Mouse (Mus musculus) embryo, embryonic 11 days (tissue): ENCODE results near the gene Galk2.

ENCODE experiments used
- DNase-seq: peaks from one replicate; pipeline ENCODE4 v3.0.0-alpha.2; 2015

Galk2 gene

DNA sequence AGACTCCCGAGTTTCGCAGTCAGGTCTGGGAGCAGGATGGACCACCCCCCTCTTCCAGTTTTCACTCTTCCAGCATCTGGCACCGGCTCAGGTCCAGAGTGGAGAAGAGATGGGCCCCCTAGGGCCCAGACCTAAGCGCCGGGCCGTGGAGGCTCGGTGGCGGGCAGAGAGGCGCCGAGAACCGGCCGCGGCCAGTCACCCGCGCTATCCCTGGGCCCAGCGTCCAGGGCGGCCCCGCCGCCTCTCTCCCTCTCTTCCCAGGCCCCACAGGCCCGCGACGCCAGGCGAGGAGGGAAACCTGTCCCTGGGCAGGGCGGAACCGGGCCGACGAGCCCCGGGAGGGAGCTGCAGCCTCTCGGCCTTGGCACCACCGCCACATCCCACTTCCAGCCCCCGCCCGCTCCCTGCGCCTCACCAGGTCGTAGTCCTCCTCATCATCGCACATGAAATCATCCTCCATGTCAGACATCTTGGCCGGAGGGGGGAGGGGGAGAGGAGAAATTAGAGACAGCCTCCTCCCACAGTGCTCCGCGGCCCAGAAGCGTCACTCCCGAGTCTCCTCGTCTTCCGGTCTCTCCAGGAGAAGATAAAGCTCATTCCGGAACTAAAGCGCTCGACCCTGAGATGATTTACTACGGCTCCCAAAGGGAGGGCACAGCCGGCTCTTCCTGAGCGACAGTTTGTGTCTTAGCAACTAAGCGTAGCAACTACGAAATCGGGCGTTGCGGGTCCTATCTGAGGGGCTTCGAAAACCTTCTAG is at the start of gene Galk2, which contains the start of gene Cops2:
Galk2 (plus strand) TSS at position 589 of the 760 bp plus-strand sequence.
Cops2 (minus strand) TSS at position 619 of the 760 bp plus-strand sequence.
- DNase-seq = peak; percentile 96

DNA sequence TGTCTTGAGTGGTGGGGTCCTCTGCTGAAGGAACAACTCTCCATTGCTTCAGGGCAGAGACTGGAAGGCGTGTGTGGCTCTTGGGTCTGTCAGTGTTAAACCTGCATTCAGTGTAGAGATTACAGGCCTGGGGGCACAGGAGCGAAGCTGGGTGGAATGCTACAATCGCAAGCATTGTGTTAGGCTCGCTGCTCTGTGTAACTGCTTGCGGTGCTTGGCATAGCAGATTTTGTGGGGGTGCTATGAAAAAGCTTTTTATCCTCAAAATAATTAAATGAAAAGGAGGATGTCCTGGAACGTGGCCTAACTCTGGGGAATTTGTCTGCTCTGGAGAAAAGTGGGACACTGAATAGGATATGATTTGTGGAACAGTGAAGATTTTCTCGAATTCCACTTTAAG is 49.4 kb upstream of the Galk2 start:
- peak; percentile 25 for DNase-seq

DNA sequence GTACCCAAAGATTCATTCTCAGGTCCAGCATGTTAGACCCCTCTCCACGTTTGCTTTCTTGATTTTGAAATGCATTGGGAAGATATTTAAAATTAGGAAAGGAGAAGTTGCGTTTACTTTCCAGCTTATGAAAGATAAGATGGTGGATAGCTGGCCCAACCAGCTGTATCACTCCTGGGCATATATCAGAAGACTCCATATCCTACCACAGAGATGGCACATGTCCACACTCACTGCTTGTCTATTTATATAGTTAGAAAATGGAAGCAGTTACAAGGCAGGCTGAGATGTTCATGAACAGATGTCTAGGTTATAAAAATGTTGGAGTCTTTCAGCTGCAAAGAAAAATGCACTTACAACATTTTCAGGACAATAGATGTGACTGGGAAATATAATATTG is 47.6 kb upstream of the Galk2 start:
- no peak for DNase-seq

DNA sequence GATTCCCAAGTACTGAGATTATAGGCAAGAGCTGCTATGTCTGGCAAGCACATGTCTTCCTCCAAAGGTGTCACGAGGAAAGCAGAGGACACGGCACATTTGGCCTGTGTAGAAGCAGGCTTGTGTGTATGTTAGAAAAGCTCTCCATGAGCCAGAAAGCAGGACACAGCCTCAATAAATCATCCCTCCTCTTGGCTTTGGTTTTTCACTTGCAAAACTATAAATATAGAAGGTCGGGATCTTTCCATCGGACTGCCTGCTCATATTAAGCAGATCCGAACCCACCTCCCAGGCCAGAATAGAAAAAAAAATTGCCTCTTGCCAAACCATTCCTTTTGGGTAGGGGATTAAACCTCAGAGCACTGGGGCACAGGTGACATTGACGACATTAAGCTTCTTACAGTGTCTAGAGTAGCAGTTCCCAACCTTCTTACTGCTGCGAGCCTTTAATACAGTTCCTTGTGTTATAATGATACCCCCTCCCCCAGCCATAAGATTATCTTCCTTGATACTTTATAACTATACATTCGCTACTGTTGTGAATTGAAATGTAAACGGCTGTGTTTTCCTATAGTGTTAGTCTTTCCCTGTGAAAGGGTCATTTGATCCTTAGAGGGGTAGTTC is 44.8 kb upstream of the Galk2 start:
- DNase-seq = no peak

DNA sequence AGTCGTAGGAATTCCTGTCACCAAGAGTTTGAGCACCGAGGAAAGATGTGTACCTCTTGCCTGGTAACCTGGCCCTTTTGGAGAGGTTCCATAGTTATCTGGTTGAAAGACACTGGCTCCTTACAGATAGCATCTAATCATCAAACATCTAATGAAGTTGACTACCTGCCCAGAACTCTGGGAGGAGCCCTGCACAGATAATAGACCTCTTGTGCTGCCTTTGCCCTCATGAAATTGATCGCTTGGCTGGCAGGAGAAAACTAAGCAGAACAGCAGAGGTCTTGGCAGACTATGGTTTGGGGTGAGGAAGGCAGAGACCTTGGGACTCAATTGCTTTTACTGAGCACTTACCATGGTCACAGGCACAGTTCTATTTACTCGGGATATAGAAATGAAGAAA is 38.5 kb upstream of the Galk2 start:
- DNase-seq = no peak

DNA sequence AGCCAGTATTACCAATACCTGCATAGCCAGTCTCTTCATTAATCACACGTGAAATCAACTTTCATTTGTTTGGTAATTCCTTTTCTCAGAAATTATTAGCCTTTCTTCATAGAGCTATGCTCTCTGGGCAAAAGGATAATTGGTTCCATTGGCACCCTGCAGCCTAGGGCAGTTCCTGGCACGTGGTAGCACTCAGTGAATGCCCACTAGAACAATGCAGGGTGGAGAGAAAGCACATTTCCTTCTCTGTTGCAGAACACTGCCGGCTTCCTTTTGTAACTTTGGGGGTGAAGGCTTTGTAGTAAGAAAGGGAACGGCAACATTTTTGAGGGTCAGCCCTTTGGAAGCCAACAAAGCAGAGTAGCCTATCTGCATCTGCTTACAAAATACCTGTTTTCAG is 32.7 kb upstream of the Galk2 start:
- DNase-seq = no peak

DNA sequence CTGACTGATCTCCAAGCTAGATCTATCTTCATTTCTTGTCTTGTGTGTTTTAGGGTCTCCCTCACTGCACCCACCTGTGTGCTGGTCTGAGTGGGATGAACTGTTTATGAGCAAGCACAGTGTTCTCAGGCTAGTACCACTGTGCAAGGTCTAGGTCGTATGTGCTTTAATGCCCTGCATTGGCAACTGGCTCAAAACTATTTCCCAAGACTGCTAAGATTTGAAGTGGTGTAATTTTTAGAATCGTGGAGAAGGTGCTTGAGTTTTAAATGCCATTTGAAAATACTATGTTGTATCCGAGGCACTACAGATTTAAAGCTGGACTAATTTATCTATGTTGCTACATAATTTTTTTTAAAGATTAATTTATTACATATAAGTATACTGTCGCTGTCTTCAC is 31.0 kb upstream of the Galk2 start:
- DNase-seq = no peak

DNA sequence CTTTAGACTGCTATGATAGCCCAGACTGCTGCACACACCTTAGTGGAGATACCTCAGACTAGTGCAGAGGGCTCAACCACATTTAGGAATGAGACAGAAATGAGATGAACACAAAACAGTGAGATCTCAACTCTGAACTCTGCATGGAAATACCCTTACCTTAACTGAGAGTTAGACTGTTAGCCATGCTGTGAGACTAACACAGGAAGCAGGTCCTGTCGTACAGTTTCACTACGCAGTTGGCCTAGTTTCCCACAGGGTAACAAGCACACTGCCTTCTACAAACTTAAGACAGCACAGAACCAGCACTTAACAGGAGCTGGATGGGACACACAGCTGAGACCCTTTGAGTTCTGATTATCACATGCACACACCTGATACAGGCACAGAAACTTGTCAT is 29.0 kb upstream of the Galk2 start:
- no peak for DNase-seq

DNA sequence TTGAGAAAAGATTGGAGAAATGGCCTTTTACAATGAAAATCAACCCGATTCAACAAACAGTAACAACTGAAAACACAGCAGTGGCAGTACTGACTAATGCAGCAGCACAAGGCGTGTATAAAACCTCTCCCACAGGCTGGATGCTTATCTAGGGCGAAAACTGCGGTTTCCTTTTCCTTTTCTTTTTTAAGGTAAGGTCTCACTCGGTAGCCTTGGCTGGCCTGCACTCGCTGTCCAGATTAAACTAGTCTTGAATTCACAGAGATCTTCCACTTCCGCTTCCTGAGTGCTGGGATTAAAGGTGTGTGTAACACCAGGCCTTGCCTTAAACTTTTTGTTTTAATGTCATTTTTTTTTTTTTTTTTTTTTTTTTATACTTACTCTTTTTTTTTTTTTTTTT is 20.8 kb upstream of the Galk2 start:
- no peak for DNase-seq

DNA sequence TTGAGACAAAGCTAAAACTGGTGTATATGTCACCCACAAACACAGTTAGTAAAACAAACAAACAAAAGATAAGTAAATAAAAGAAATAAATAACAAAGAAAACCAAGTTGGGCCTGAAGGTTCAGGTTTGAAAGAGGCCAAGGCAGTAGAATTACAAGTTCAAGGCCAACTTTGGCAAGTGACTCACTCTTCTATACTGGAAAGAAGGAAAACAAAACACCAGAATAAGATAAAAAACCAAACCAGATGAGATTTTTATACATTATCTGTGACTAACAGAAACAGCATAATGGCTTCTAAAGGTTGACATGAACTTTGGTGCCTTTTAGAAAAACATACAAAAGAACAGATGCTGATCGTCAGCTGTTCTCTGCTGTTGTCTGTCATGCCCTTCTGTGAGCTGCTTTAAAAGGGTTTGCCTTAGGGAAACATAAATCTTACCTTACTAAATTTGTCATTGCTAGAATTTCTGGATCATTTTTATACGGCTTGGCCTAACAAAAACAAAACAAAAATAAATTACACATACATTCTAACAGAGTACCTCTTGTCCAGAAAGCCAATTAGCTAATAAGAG is 20.1 kb upstream of the Galk2 start:
- DNase-seq = no peak

DNA sequence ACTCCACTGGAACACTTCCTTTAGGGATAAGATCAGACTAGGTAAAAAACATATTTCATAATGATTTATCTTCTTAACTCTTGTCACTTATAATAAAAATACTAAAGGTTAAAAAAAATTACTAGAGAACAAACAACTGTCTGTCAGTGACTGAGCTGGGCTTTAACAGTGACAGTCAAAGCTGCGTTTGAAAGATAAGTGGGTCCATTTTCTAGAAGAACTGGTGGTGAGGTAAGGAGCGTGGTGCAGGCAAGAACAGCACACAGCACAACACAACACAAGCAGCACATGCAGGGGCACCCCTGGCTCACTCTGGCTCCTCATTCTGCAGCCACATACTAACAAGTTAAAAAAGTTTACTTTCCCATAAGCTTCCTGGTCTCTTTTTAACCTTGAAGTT is 7.7 kb upstream of the Galk2 start:
- DNase-seq = no peak

DNA sequence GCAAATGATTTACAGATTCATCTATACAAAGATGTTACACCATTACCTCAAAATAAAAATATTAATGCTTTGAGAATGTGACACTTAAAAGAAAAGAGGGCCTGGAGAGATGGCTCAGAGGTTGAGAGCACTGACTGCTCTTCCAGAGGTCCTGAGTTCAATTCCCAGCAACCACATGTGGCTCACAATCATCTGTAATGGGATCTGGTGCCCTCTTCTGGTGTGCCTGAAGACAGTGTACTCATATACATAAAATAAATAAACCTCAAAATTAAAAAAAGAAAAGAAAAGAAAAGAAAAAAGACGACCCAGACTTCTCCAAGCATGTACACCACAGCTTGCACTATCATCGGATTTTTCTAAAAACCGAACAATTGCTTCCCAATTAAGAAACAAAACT is 1.2 kb upstream of the Galk2 start:
- DNase-seq = no peak

DNA sequence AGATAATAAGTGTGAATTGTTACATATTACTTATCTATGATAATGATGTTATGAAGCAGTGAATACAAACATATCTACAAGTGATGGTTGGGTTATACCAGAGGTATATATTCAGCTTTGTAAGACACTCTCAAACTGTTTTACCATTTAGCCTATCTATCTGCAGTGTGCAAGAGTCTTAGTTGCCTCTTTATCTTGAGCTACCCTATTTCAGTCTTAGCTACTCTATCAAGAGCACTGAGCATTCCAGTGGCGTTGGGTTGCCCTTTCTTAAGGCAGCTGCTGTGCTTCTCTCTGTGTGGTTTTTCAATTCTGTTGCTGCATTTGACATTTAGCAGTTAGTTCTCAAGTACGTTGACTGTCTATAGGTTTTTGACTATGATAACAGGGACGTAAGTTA is 4.9 kb downstream of the Galk2 start:
- DNase-seq = no peak

DNA sequence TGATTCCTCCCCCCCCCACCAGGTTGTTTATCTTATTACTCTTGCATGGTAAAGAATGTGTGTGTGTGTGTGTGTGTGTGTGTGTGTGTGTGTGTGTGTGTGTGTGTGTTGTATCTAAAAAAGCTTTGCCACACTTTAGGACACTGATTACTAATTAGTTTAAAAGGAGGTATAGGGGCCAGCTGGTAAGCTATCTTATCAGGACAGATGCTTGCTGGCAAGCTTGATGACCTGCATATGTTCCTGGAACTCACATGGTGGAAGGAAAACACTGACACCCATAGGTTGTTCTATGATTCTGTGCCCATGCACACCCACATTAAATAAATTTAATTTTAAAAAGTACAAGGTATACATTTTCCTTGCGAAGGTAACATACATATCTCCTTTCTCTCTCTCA is 5.6 kb downstream of the Galk2 start:
- DNase-seq = no peak

DNA sequence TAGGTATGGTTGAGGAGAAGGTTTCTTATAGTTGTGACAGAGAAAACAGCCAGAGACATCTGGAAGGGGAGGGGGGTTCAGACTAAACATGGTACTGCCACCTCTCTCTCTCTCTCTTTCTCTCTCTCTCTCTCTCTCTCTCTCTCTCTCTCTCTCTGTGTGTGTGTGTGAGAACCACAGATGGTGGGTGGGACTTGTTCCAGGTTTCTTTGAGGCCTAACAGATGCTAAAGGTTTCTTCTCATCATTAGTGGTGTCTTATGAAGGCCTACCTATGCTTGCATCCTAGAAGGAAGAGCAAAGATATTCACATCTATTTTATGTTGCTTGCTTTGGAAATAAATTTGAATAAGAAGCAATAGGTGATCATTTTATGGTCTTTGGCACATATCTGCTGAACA is 6.7 kb downstream of the Galk2 start:
- DNase-seq = no peak

DNA sequence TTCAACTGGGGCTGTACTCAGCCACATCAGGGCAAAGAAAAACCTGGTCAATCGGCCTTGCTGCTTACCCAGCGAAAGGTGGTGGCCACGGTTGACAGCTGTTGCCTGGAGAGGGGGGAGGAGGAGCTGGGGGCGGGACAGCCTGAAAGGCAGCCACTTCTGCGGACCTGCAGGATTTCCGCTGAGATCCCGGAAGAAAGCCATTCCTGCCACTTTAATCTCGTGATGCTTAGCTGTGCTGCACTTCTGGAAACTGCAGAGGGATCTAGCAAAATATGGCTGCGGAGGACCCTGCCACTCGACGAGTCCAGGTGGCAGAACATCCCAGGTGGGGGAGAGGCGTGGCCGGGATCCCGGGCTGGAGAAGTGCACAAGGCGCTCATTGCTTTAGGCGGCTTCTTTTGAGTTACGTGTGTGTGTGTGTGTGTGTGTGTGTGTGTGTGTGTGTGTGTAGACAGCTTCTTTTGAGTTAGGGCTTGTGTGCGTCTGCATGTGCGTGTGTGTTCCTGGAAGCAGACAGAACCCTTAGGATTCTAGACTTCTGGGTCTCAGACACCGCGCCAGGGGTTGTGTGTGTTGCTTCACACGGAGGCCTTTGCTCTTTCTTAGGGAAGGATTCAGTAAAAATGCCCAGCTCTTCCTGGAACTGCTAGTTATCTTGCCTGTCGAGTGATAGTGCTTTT is 7.3 kb downstream of the Galk2 start:
- DNase-seq = peak; percentile 78

DNA sequence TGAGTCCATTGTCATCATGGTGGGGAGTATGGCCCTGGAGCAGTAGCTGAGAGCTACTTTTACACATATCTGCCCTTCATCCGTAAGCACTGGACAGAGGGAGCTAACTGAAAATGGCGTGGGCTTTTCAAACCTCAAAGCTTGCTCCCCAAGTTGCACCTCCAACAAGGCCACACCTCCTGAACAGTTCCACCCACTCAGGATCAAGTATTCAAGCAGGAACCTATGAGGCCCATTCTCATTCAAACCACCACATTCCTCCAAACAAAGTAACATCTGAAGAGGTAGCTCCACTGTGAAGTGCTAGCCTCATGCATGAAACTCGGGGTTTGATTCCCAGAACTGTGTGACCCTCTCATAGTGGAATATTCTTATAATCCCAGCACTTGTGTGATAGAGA is 9.4 kb downstream of the Galk2 start:
- no peak for DNase-seq

DNA sequence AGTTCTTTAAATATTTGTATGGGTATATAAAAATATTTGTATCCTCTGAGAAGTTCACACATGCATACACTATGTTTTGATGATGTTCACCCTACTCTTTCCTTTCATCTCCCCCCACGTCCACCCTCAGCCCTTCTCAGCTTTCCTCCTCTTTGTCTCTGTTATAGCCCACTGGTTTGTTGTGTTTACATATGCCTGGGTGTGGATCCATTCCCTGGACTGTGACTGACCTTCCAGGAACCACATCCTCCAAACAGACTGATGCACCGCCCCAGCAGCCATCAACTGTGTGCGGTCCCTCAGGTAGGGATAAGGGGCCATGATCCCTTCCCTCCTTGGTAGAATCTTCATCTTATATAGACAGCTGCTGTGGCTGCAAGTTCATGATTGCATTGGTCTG is 11.2 kb downstream of the Galk2 start:
- DNase-seq = no peak

DNA sequence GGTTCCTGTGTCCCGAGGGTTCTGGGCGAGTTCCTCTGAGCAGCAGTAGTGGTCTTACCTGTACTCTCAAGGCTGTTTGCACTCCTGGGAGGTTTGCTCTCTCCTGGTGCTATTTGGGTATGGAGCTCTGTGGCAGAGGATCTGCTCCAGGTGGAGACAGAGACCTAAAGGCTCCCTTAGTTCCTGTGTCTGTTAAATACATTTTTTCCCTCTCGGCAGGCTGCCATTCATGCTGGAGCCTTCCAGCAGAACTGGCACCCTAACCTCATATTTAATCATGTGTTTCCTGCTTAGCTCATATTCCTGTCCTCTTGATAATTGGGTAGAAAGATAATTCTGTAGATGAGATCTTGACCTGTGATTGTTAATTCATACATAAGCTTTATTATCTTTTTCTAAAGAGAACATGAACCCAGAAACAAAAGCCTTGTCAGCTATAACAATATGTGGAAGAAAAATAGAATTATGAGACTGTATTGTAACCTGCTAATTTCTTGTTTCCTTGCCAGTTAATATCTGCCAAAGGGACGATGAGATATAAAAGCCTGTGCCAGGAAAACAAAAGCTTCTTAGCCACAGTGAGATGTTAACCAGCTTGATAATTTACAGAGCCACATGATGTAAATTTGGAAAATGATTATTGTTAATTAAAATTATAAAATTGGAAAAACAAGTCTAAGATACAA is 27.1 kb downstream of the Galk2 start:
- DNase-seq = no peak

DNA sequence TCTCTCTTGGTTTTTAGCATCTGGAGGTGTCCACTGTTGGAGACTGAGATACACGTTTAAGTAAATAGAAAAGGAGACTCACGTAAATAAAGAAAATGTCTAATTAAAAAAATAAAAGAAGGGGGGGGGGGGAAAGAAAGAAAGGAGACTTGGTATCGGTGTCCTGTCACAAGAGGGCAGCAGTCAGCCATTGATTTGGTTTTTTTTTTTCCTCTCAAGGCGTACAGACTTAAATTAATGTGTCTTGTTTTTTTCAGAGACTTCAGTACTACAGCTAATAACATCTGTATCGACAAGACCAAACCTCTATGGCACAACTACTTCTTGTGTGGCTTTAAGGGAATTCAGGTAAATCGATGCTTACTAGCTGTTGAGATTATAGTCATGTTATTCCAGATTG is 34.2 kb downstream of the Galk2 start:
- DNase-seq = peak; percentile 52

DNA sequence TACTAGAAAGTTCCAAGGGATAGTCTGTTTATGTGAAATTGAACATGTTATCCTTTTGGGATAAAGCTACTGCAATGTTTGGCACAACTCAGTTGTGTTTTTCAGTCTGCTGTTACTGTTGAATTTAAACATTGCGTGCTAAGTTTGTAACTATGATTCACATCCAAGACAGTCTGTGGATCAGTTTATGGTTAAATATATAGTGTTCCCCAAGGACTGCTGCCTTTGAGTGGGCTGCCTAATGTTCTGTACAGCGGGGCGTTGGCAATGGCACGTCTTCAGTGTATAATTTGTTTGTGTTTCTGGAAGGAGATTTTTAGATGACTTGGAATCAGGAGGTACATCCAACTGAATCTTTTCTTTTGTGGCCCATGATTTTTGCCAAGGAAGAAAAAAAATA is 36.2 kb downstream of the Galk2 start:
- DNase-seq = no peak

DNA sequence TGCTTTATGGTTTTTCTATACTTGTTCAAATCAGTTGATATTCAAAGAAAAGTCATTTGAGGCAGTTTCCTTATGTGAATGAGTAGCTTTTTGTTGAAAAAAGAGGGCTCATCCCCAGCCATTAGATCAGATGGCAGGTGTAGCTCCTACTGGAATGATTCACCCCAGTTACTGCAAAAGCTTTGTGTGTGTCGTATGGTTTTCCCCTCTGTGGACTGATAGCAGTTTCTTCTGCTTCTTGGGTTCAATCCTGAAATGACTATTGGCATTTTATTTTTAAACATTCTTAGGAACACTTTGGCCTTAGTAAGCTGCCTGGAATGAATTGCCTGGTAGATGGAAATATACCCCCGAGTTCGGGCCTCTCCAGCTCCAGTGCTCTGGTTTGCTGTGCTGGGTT is 37.4 kb downstream of the Galk2 start:
- no peak for DNase-seq

DNA sequence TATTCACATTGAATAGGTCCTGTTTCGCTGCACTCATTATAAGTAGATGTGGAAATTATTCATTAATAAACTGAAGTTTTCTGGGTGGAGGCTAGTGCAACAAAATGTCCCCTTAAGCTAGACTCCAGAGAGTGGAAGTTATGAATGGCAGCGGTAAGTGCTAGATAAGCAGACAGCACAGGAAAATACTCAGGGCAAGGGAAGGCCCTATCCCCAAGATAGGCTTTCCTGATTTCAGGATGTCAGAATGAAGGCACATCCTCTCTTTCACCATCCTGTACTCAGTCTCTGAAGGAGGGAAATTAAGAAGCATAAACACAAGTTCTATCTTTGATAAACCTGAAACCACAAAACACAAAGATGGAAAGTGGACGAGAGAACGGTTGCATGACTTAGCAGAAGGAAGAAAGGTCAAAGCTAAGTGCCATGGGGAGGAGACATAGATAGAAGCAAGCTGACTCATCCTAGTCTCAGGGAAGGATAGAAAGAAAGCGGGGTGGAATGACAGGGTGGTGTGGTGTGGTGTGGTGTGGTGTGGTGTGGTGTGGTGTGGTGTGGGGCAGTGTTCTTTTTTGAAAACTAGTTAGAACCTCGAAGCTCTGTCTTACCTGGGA is 42.0 kb downstream of the Galk2 start:
- no peak for DNase-seq
